Mouse (Mus musculus): ENCODE measurements at regions not wholly inside any gene's neighbourhood (a gene's known extent, or its start where the extent isn't known, plus 50 kb on each side); places are given as distances from the start of the nearest gene placed in this dataset.

DNA sequence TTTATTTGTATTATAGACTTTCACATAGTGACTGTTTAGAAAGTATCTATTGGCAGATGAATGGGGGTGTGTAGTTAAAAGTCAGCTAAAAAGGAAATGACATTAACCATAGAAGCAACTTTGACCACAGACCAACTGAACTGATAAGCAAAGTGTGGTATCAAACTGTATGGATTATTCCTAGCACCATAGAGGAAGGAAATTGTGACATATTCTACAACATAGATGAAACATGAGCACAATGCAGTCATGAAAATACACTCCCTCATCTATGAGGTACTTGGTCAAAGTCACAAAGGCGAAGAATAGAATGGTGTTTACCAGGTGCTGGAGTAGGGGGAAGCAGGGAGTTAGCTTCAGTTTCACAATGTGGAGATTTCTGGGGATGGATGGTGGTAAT lies 181.4 kb upstream of the Crbn start:
- H3K4me1 ChIP-seq (replicated peaks; ENCODE audit: control insufficient read depth, insufficient read depth, low read length), result no peaks in the 10 kb centered on the region
- DNase-seq (ENCODE audit: low spot score) (no peak), ATAC-seq (replicated peaks; ENCODE audit: low FRiP score) (no peak)
- H3K9ac ChIP-seq (ENCODE audit: low read length), result no peak overlapping the region
- 100% methylated on average over 1 of the region's 1 CpGs for WGBS
- no peak overlapping the region for H3K4me2 ChIP-seq (ENCODE audit: low read depth, low read length, severe bottlenecking)
- no peaks in the 10 kb centered on the region for H3K27me3 ChIP-seq (ENCODE audit: control insufficient read depth, insufficient read depth, low read length)
- no peak overlapping the region for H3K4me3 ChIP-seq (ENCODE audit: low read depth, low read length)
- H3K27ac ChIP-seq (ENCODE audit: low read depth, low read length), result no peak overlapping the region
- H3K9me3 ChIP-seq (ENCODE audit: control insufficient read depth, low read length), result no peaks in the 10 kb centered on the region
- H3K36me3 ChIP-seq (ENCODE audit: control insufficient read depth, insufficient read depth, low read length), result no peaks in the 10 kb centered on the region

- Histone ChIP-seq H3K36me3 (ENCODE audit: control insufficient read depth, insufficient read depth, low read length) (no peaks in the 10 kb centered on the region), H3K9ac (ENCODE audit: low read length) (no peak overlapping the region), H3K4me1 (replicated peaks; ENCODE audit: control insufficient read depth, insufficient read depth, low read length) (no peaks in the 10 kb centered on the region), H3K27ac (ENCODE audit: low read depth, low read length) (no peak overlapping the region), H3K9me3 (ENCODE audit: control insufficient read depth, low read length) (no peaks in the 10 kb centered on the region), H3K4me3 (ENCODE audit: low read depth, low read length) (no peak overlapping the region), H3K27me3 (ENCODE audit: control insufficient read depth, insufficient read depth, low read length) (no peaks in the 10 kb centered on the region), H3K4me2 (ENCODE audit: low read depth, low read length, severe bottlenecking) (no peak overlapping the region)
- DNase-seq (ENCODE audit: low spot score), result no peak
- no peak for ATAC-seq (replicated peaks; ENCODE audit: low FRiP score)
- 80% methylated on average over 4 of the region's 4 CpGs for WGBS
Observed at GRCm38 (mm10) chr6:106985132-106985801, 185.4 kb upstream of the Crbn start.

- Histone ChIP-seq H3K4me3 (ENCODE audit: low read depth, low read length) (no peak overlapping the region), H3K27ac (ENCODE audit: low read depth, low read length) (no peak overlapping the region), H3K9ac (ENCODE audit: low read length) (no peak overlapping the region), H3K4me1 (replicated peaks; ENCODE audit: control insufficient read depth, insufficient read depth, low read length) (no peaks in the 10 kb centered on the region), H3K36me3 (ENCODE audit: control insufficient read depth, insufficient read depth, low read length) (no peaks in the 10 kb centered on the region), H3K27me3 (ENCODE audit: control insufficient read depth, insufficient read depth, low read length) (no peaks in the 10 kb centered on the region), H3K4me2 (ENCODE audit: low read depth, low read length, severe bottlenecking) (no peak overlapping the region), H3K9me3 (ENCODE audit: control insufficient read depth, low read length) (no peaks in the 10 kb centered on the region)
- DNase-seq (ENCODE audit: low spot score) (no peak), ATAC-seq (replicated peaks; ENCODE audit: low FRiP score) (no peak)
- WGBS, result 90% methylated on average over 1 of the region's 1 CpGs
Observed at GRCm38 (mm10) chr6:106991586-106991985, 191.7 kb upstream of the Crbn start.

DNA sequence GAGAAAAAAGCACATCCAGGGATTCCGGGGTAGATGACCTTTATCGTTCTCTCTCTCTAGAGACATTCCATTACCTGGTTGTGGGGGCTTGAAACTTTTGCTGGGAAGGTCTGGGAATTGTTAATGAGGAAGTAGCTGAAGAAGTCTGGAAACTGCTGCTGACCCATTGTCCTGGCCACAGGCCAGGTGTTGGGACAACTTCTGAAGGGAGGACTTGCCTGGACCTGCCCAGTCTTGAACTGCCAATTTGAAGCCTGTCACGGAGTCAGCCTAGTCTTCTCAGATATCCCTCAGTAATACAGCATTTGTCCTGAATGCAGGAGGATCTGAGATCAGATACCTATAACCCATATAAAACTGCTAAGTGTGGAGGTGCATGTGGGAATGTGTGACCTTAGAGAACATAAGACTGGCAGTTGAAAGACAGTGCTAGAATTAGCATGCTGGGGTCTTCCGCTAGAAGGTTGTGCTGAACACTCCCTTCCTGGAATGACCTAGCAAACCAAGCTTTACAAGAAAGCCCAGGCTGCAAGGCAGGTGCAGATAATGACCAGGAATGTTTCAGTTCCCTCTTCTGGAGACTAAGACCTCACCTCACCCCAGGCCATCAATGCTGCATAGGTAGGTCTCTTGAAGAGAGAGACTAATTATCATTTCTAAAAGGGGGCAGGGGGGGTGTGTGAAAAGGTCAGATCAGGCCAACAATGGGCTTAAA lies 204.7 kb upstream of the Crbn start:
- H3K4me2 ChIP-seq (ENCODE audit: low read depth, low read length, severe bottlenecking), result no peak overlapping the region
- no peak for DNase-seq (ENCODE audit: low spot score)
- no peak overlapping the region for H3K9ac ChIP-seq (ENCODE audit: low read length)
- no peaks in the 10 kb centered on the region for H3K27me3 ChIP-seq (ENCODE audit: control insufficient read depth, insufficient read depth, low read length)
- no peaks in the 10 kb centered on the region for H3K4me1 ChIP-seq (replicated peaks; ENCODE audit: control insufficient read depth, insufficient read depth, low read length)
- H3K27ac ChIP-seq (ENCODE audit: low read depth, low read length), result no peak overlapping the region
- H3K36me3 ChIP-seq (ENCODE audit: control insufficient read depth, insufficient read depth, low read length), result no peaks in the 10 kb centered on the region
- H3K9me3 ChIP-seq (ENCODE audit: control insufficient read depth, low read length), result no peaks in the 10 kb centered on the region
- no peak for ATAC-seq (replicated peaks; ENCODE audit: low FRiP score)
- H3K4me3 ChIP-seq (ENCODE audit: low read depth, low read length), result no peak overlapping the region
- 84% methylated on average over 4 of the region's 4 CpGs for WGBS

DNA sequence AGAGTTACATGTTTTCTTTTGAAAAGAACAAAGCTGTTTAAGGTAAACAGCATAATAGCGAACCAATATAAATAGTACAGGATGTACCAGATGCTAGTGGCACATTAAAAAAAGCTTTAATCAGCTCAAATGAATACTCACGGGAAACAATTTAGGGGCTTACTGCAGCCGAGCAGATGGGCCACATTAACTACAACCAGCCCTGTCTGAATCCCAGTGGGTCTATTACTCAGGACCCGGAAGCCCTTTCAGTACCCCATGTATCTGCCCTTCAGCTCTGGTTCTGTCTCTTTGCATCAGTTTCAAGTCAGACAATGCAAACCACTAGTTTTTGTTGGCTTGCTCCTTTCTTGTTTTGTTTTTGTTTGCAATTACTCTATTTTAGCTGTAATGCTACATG lies 210.9 kb upstream of the Crbn start:
- Histone ChIP-seq H3K9ac (ENCODE audit: low read length) (no peak overlapping the region), H3K4me2 (ENCODE audit: low read depth, low read length, severe bottlenecking) (no peak overlapping the region), H3K27ac (ENCODE audit: low read depth, low read length) (no peak overlapping the region), H3K4me1 (replicated peaks; ENCODE audit: control insufficient read depth, insufficient read depth, low read length) (0 out of 2 replicates have a peak, but pooled peaks cover 2% of the 10 kb centered on the region), H3K4me3 (ENCODE audit: low read depth, low read length) (no peak overlapping the region), H3K36me3 (ENCODE audit: control insufficient read depth, insufficient read depth, low read length) (no peaks in the 10 kb centered on the region), H3K27me3 (ENCODE audit: control insufficient read depth, insufficient read depth, low read length) (no peaks in the 10 kb centered on the region), H3K9me3 (ENCODE audit: control insufficient read depth, low read length) (no peaks in the 10 kb centered on the region)
- 74% methylated on average over 4 of the region's 4 CpGs for WGBS
- DNase-seq (ENCODE audit: low spot score) (no peak), ATAC-seq (replicated peaks; ENCODE audit: low FRiP score) (no peak)

GRCm38 (mm10) chr6:107012938-107013511 lies 213.1 kb upstream of the Crbn start:
- H3K4me1 ChIP-seq (replicated peaks; ENCODE audit: control insufficient read depth, insufficient read depth, low read length), result 0 out of 2 replicates have a peak, but pooled peaks cover 2% of the 10 kb centered on the region
- peak; percentile 37; the same call in 1 of the 2 replicates for ATAC-seq (replicated peaks; ENCODE audit: low FRiP score)
- no peak overlapping the region for H3K4me3 ChIP-seq (ENCODE audit: low read depth, low read length)
- DNase-seq (ENCODE audit: low spot score), result no peak
- H3K9ac ChIP-seq (ENCODE audit: low read length), result no peak overlapping the region
- no peak overlapping the region for H3K27ac ChIP-seq (ENCODE audit: low read depth, low read length)
- no peaks in the 10 kb centered on the region for H3K36me3 ChIP-seq (ENCODE audit: control insufficient read depth, insufficient read depth, low read length)
- no peak overlapping the region for H3K4me2 ChIP-seq (ENCODE audit: low read depth, low read length, severe bottlenecking)
- WGBS, result 29% methylated on average over 9 of the region's 9 CpGs
- no peaks in the 10 kb centered on the region for H3K27me3 ChIP-seq (ENCODE audit: control insufficient read depth, insufficient read depth, low read length)
- H3K9me3 ChIP-seq (ENCODE audit: control insufficient read depth, low read length), result no peaks in the 10 kb centered on the region

DNA sequence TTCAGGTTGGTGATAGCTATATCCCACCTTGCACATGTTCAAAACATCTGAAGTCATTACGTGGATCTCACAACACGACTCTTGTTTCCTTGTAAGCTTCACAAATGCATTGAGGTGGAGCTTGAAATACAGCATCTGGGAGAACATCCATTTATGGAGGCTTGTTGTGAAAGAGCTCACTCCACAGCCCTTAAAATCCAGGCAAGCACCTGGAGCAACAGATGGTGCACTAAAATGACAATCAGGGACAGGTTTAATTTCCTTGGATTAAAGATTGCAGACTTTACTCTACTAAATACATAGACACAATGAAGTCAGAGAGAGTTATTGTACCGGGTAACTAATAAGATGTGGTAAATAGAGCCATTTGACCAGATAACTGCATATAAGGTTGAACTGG lies 219.2 kb upstream of the Crbn start:
- no peak overlapping the region for H3K27ac ChIP-seq (ENCODE audit: low read depth, low read length)
- no peaks in the 10 kb centered on the region for H3K27me3 ChIP-seq (ENCODE audit: control insufficient read depth, insufficient read depth, low read length)
- H3K4me3 ChIP-seq (ENCODE audit: low read depth, low read length), result no peak overlapping the region
- no peaks in the 10 kb centered on the region for H3K36me3 ChIP-seq (ENCODE audit: control insufficient read depth, insufficient read depth, low read length)
- H3K4me2 ChIP-seq (ENCODE audit: low read depth, low read length, severe bottlenecking), result no peak overlapping the region
- no peak overlapping the region for H3K9ac ChIP-seq (ENCODE audit: low read length)
- WGBS, result 86% methylated on average over 3 of the region's 3 CpGs
- DNase-seq (ENCODE audit: low spot score) (no peak), ATAC-seq (replicated peaks; ENCODE audit: low FRiP score) (no peak)
- no peaks in the 10 kb centered on the region for H3K9me3 ChIP-seq (ENCODE audit: control insufficient read depth, low read length)
- no peaks in the 10 kb centered on the region for H3K4me1 ChIP-seq (replicated peaks; ENCODE audit: control insufficient read depth, insufficient read depth, low read length)

- Histone ChIP-seq H3K4me3 (ENCODE audit: low read depth, low read length) (no peak overlapping the region), H3K27ac (ENCODE audit: low read depth, low read length) (no peak overlapping the region), H3K4me1 (replicated peaks; ENCODE audit: control insufficient read depth, insufficient read depth, low read length) (no peaks in the 10 kb centered on the region), H3K9me3 (ENCODE audit: control insufficient read depth, low read length) (no peaks in the 10 kb centered on the region), H3K9ac (ENCODE audit: low read length) (no peak overlapping the region), H3K36me3 (ENCODE audit: control insufficient read depth, insufficient read depth, low read length) (no peaks in the 10 kb centered on the region), H3K27me3 (ENCODE audit: control insufficient read depth, insufficient read depth, low read length) (no peaks in the 10 kb centered on the region), H3K4me2 (ENCODE audit: low read depth, low read length, severe bottlenecking) (no peak overlapping the region)
- DNase-seq (ENCODE audit: low spot score), result no peak
- no peak for ATAC-seq (replicated peaks; ENCODE audit: low FRiP score)
- WGBS, result 80% methylated on average over 3 of the region's 3 CpGs
Observed at GRCm38 (mm10) chr6:107045177-107045576, 245.3 kb upstream of the Crbn start.
